Mouse (Mus musculus) forebrain, embryonic 10.5 days (tissue): Measurements from ENCODE around the gene Heg1. TPM values are rescaled to one million over a fixed set of nuclear protein-coding genes. Genes with fewer than 3 reads are reported as not detected.
A peak's percentile ranks its signal among the peaks of the same experiment; 100 is the strongest.

Experiments used
- DNase-seq: peaks from one replicate; pipeline ENCODE4 v3.0.0-alpha.2; 2017; ENCODE audit warnings: low spot score; ENCODE audit errors: extremely low spot score
- H3K27ac ChIP-seq: fragments of 300-500 bp; sonication (generic); 2 replicates; pipeline ENCODE4 v1.5.1; 2016; ENCODE audit warnings: mild to moderate bottlenecking
- H3K27me3 ChIP-seq: fragments of 300-500 bp; sonication (generic); 2 replicates; pipeline ENCODE4 v1.6.1; 2016; ENCODE audit warnings: mild to moderate bottlenecking; ENCODE audit not compliant: poor library complexity, severe bottlenecking
- H3K36me3 ChIP-seq: fragments of 300-500 bp; sonication (generic); replicated peaks from 2 replicates; pipeline ENCODE4 v1.6.1; 2016; ENCODE audit warnings: mild to moderate bottlenecking, moderate library complexity
- H3K4me1 ChIP-seq: fragments of 300-500 bp; sonication (generic); 2 replicates; pipeline ENCODE4 v1.6.1; 2016
- H3K4me3 ChIP-seq: fragments of 300-500 bp; sonication (generic); 2 replicates; pipeline ENCODE4 v1.5.1; 2016; ENCODE audit warnings: mild to moderate bottlenecking, moderate library complexity
- H3K9me3 ChIP-seq: fragments of 300-500 bp; sonication (generic); 2 replicates; pipeline ENCODE4 v1.6.1; 2016; ENCODE audit warnings: mild to moderate bottlenecking, moderate library complexity
- WGBS: fragments of 180-500 bp; shearing (Covaris S2); methylation state at CpG from one replicate; pipeline ENCODE4 v1.1.7; 2016; 5-methylcytosine and 5-hydroxymethylcytosine counted together
- polyA plus RNA-seq: library from polyadenylated mRNA; unstranded; fragments of >200 nt; fragmentation: Nextera tagmentation; extraction: Ambion mirVana; gene quantifications from 2 replicates; pipeline ENCODE4 v1.2.1, GENCODE M21; 2016

The Heg1 gene
- polyA plus RNA-seq, 1 experiment from 2014 or later, result 22.8 TPM

- peaks cover 82% of the 10 kb centered on the region for H3K36me3 ChIP-seq
- H3K9me3 ChIP-seq, result no peaks in the 10 kb centered on the region
- no peak overlapping the region for H3K4me3 ChIP-seq
- 92% methylated on average over 7 of the region's 7 CpGs for WGBS
- no peak for DNase-seq
- H3K27me3 ChIP-seq, result no peaks in the 10 kb centered on the region
- peaks cover 41% of the 10 kb centered on the region for H3K4me1 ChIP-seq
- H3K27ac ChIP-seq, result no peak overlapping the region
Observed at GRCm38 (mm10) chr16:33759207-33759606, 75.0 kb downstream of the Heg1 start.

- H3K4me1 ChIP-seq, result peaks cover 54% of the 10 kb centered on the region
- DNase-seq, result no peak
Observed at GRCm38 (mm10) chr16:33760542-33760941, 76.4 kb downstream of the Heg1 start.

GRCm38 (mm10) chr16:33760996-33761395 lies 76.8 kb downstream of the Heg1 start:
- no peaks in the 10 kb centered on the region for H3K9me3 ChIP-seq
- no peaks in the 10 kb centered on the region for H3K27me3 ChIP-seq
- DNase-seq, result no peak
- H3K4me3 ChIP-seq, result no peak overlapping the region
- no peak overlapping the region for H3K27ac ChIP-seq
- 54% methylated on average over 11 of the region's 11 CpGs for WGBS
- H3K36me3 ChIP-seq, result peaks cover 72% of the 10 kb centered on the region
- H3K4me1 ChIP-seq, result peaks cover 56% of the 10 kb centered on the region

More at GRCm38 (mm10) chr16:33760542-33760941, 76.4 kb downstream of the Heg1 start:
- Histone ChIP-seq H3K27me3 (no peaks in the 10 kb centered on the region), H3K9me3 (no peaks in the 10 kb centered on the region), H3K36me3 (peaks cover 72% of the 10 kb centered on the region), H3K27ac (no peak overlapping the region), H3K4me3 (no peak overlapping the region)
- 36% methylated on average over 5 of the region's 5 CpGs for WGBS

- DNase-seq, result peak; percentile 53
- no peaks in the 10 kb centered on the region for H3K9me3 ChIP-seq
- H3K4me1 ChIP-seq, result peaks cover 59% of the 10 kb centered on the region
- no peaks in the 10 kb centered on the region for H3K27me3 ChIP-seq
- H3K4me3 ChIP-seq, result peak overlapping the region; percentile 24; the same call in 1 of the 2 replicates
- peaks cover 69% of the 10 kb centered on the region for H3K36me3 ChIP-seq
- peak overlapping the region; percentile 81 for H3K27ac ChIP-seq
- WGBS, result 28% methylated on average over 12 of the region's 12 CpGs
Observed at GRCm38 (mm10) chr16:33764501-33765193, 80.5 kb downstream of the Heg1 start.

- DNase-seq, result no peak
- Histone ChIP-seq H3K9me3 (no peaks in the 10 kb centered on the region), H3K27ac (peak overlapping the region; percentile 81), H3K27me3 (no peaks in the 10 kb centered on the region), H3K4me1 (peaks cover 53% of the 10 kb centered on the region), H3K36me3 (peaks cover 67% of the 10 kb centered on the region), H3K4me3 (no peak overlapping the region)
- WGBS, result 91% methylated on average over 2 of the region's 2 CpGs
Observed at GRCm38 (mm10) chr16:33765477-33765876, 81.3 kb downstream of the Heg1 start.

GRCm38 (mm10) chr16:33766309-33766708 lies 82.1 kb downstream of the Heg1 start:
- WGBS, result 86% methylated on average over 12 of the region's 12 CpGs

GRCm38 (mm10) chr16:33766757-33767156 lies 82.6 kb downstream of the Heg1 start:
- H3K36me3 ChIP-seq, result peaks cover 54% of the 10 kb centered on the region
- no peak for DNase-seq
- H3K4me3 ChIP-seq, result no peak overlapping the region
- peaks cover 40% of the 10 kb centered on the region for H3K4me1 ChIP-seq
- H3K27ac ChIP-seq, result no peak overlapping the region
- WGBS, result 74% methylated on average over 15 of the region's 15 CpGs
- no peaks in the 10 kb centered on the region for H3K9me3 ChIP-seq
- no peaks in the 10 kb centered on the region for H3K27me3 ChIP-seq

More at GRCm38 (mm10) chr16:33766309-33766708, 82.1 kb downstream of the Heg1 start:
- H3K27me3 ChIP-seq, result no peaks in the 10 kb centered on the region
- H3K4me1 ChIP-seq, result peaks cover 45% of the 10 kb centered on the region
- no peak overlapping the region for H3K4me3 ChIP-seq
- H3K27ac ChIP-seq, result no peak overlapping the region
- DNase-seq, result no peak
- peaks cover 59% of the 10 kb centered on the region for H3K36me3 ChIP-seq
- H3K9me3 ChIP-seq, result no peaks in the 10 kb centered on the region

GRCm38 (mm10) chr16:33768491-33769278 lies 84.5 kb downstream of the Heg1 start:
- 93% methylated on average over 3 of the region's 3 CpGs for WGBS
- H3K4me3 ChIP-seq, result no peak overlapping the region
- H3K27me3 ChIP-seq, result no peaks in the 10 kb centered on the region
- peaks cover 23% of the 10 kb centered on the region for H3K4me1 ChIP-seq
- H3K36me3 ChIP-seq, result peaks cover 37% of the 10 kb centered on the region
- no peak for DNase-seq
- no peaks in the 10 kb centered on the region for H3K9me3 ChIP-seq
- H3K27ac ChIP-seq, result no peak overlapping the region

GRCm38 (mm10) chr16:33769848-33770247 lies 85.7 kb downstream of the Heg1 start:
- H3K27me3 ChIP-seq, result no peaks in the 10 kb centered on the region
- H3K4me3 ChIP-seq, result no peak overlapping the region
- 92% methylated on average over 7 of the region's 7 CpGs for WGBS
- no peak for DNase-seq
- no peaks in the 10 kb centered on the region for H3K9me3 ChIP-seq
- H3K27ac ChIP-seq, result no peak overlapping the region
- H3K4me1 ChIP-seq, result peaks cover 12% of the 10 kb centered on the region
- H3K36me3 ChIP-seq, result peaks cover 36% of the 10 kb centered on the region

GRCm38 (mm10) chr16:33770778-33771454 lies 86.7 kb downstream of the Heg1 start:
- DNase-seq, result no peak
- H3K9me3 ChIP-seq, result no peaks in the 10 kb centered on the region
- H3K27ac ChIP-seq, result no peak overlapping the region
- no peak overlapping the region for H3K4me3 ChIP-seq
- H3K4me1 ChIP-seq, result 0 out of 2 replicates have a peak, but pooled peaks cover 3% of the 10 kb centered on the region
- H3K36me3 ChIP-seq, result peaks cover 29% of the 10 kb centered on the region
- no peaks in the 10 kb centered on the region for H3K27me3 ChIP-seq
- 91% methylated on average over 4 of the region's 4 CpGs for WGBS

- Histone ChIP-seq H3K9me3 (no peaks in the 10 kb centered on the region), H3K36me3 (peaks cover 10% of the 10 kb centered on the region; the same call in 1 of the 2 replicates), H3K27ac (no peak overlapping the region), H3K27me3 (no peaks in the 10 kb centered on the region), H3K4me3 (no peak overlapping the region), H3K4me1 (no peaks in the 10 kb centered on the region)
- no peak for DNase-seq
- WGBS, result 89% methylated on average over 5 of the region's 5 CpGs
Observed at GRCm38 (mm10) chr16:33772809-33773208, 88.6 kb downstream of the Heg1 start.

GRCm38 (mm10) chr16:33774972-33775371 lies 90.8 kb downstream of the Heg1 start:
- no peak overlapping the region for H3K27ac ChIP-seq

More at GRCm38 (mm10) chr16:33774972-33775371, 90.8 kb downstream of the Heg1 start:
- Histone ChIP-seq H3K9me3 (no peaks in the 10 kb centered on the region), H3K4me3 (no peak overlapping the region), H3K27me3 (no peaks in the 10 kb centered on the region), H3K36me3 (no peaks in the 10 kb centered on the region; the same call in 1 of the 2 replicates), H3K4me1 (no peaks in the 10 kb centered on the region)
- DNase-seq, result no peak
- 92% methylated on average over 3 of the region's 3 CpGs for WGBS
